Comparison of ENCODE assay signal across 18 mouse cellular contexts in genomic region chr11:104558065-104558464, GRCm38 (mm10). TPM values are rescaled to one million over a fixed set of nuclear protein-coding genes. Genes with fewer than 3 reads are reported as not detected.
A peak's percentile ranks its signal among the peaks of the same experiment; 100 is the strongest.
DNase-seq lines count a peak whose midpoint lies in the region; ATAC-seq and TF ChIP-seq lines count a peak whose summit lies in the region.
"Had no signal": no experiment of that assay in that cellular context is flagged by ENCODE, and none has a peak within 500 bp of the region (broad histone marks: within the 10 kb centered on the region; RNA-seq: fewer than 3 reads in every experiment).

No protein-coding gene starts in this region.

- no peaks in the 10 kb centered on the region for H3K9me3 ChIP-seq in heart, embryonic 10.5 days
- no peaks in the 10 kb centered on the region for H3K9me3 ChIP-seq in heart, embryonic 14.5 days (ENCODE audit: control insufficient read depth, low read length)
- H3K9me3 ChIP-seq: embryonic facial prominence, embryonic 12.5 days; forebrain, embryonic 15.5 days; hindbrain, embryonic 13.5 days had no signal

- peaks cover 46% of the 10 kb centered on the region for H3K4me1 ChIP-seq in heart, embryonic 10.5 days
- peaks cover 18 to 41% of the 10 kb centered on the region in 2 experiments for H3K4me1 ChIP-seq in heart, embryonic 14.5 days (ENCODE audit: control insufficient read depth in 2 of 2, insufficient read depth in 2 of 2, low read length in 2 of 2)
- H3K4me1 ChIP-seq: embryonic facial prominence, embryonic 12.5 days; forebrain, embryonic 15.5 days; hindbrain, embryonic 13.5 days had no signal

- 0 out of 2 replicates have a peak overlapping the region, but pooled peaks have one; percentile 42 for H3K9ac ChIP-seq in heart, embryonic 14.5 days (ENCODE audit: low read length)
- H3K9ac ChIP-seq: embryonic facial prominence, embryonic 12.5 days; forebrain, embryonic 15.5 days; hindbrain, embryonic 13.5 days had no signal

- no peak overlapping the region for H3K4me3 ChIP-seq in heart, embryonic 10.5 days
- H3K4me3 ChIP-seq in heart, embryonic 14.5 days (ENCODE audit: control insufficient read depth in 1 of 2, insufficient read depth in 1 of 2, low read depth in 1 of 2, low read length in 2 of 2): 0 out of 4 replicates have a peak overlapping the region, but pooled peaks of 1 of the 2 experiments have one; percentile 2
- H3K4me3 ChIP-seq in left cerebral cortex, adult 2 months: no peak overlapping the region
- H3K4me3 ChIP-seq: embryonic facial prominence, embryonic 12.5 days; forebrain, embryonic 15.5 days; hindbrain, embryonic 13.5 days had no signal

- H3K27me3 ChIP-seq in heart, embryonic 10.5 days (ENCODE audit: insufficient read depth, poor library complexity, severe bottlenecking): 0 out of 2 replicates have a peak, but pooled peaks cover 3% of the 10 kb centered on the region
- no peaks in the 10 kb centered on the region for H3K27me3 ChIP-seq in heart, embryonic 14.5 days (ENCODE audit: control insufficient read depth, insufficient read depth, low read length)
- H3K27me3 ChIP-seq: embryonic facial prominence, embryonic 12.5 days; forebrain, embryonic 15.5 days had no signal

- peak; percentile 53 for DNase-seq in heart, embryonic 10.5 days (ENCODE audit: low spot score)
- DNase-seq in heart, postnatal 36 days: no peak
- no peak for DNase-seq in heart, adult 11 months
- no peak for DNase-seq in left cerebral cortex, adult 2 months (ENCODE audit: extremely low spot score in 1 of 2, low spot score in 2 of 2)
- DNase-seq in left cerebral cortex, adult 18-20 months (ENCODE audit: low spot score in 2 of 2): no peak
- DNase-seq in telencephalon, adult 2 months (ENCODE audit: low read depth, low spot score): peak; percentile 82
- DNase-seq in layer of hippocampus, postnatal 25 days (ENCODE audit: extremely low spot score in 1 of 2, low spot score in 1 of 2): no peak
- DNase-seq: adrenal gland, adult 8-10 months; cerebellum, adult 11 months; cerebellum, adult 8-10 months; cerebellum, postnatal 14 days; gastrocnemius, postnatal 36 days; kidney, adult 11 months had no signal

- intact Hi-C loops in heart, postnatal 36 days (cut with DNase I): no loop called here
- intact Hi-C loops in left cerebral cortex, adult 2 months (cut with DNase I): no loop called here

- ATAC-seq in heart, embryonic 14.5 days (ENCODE audit: insufficient number of reproducible peaks, insufficient read depth, low FRiP score, low read depth): no peak
- ATAC-seq: forebrain, embryonic 15.5 days; hindbrain, postnatal 0 days had no signal

- H3K27ac ChIP-seq in heart, embryonic 10.5 days: peak overlapping the region; percentile 80
- H3K27ac ChIP-seq in heart, embryonic 14.5 days (replicated peaks in 1 of 2; ENCODE audit: control insufficient read depth in 1 of 2, insufficient read depth in 1 of 2, low read depth in 2 of 2, low read length in 2 of 2): peak overlapping the region; percentile 89 to 95
- H3K27ac ChIP-seq in left cerebral cortex, adult 2 months: peak overlapping the region; percentile 76
- H3K27ac ChIP-seq: embryonic facial prominence, embryonic 12.5 days; forebrain, embryonic 15.5 days; hindbrain, embryonic 13.5 days; hindbrain, postnatal 0 days had no signal

- WGBS in heart, embryonic 10.5 days: 35% methylated on average over 4 of the region's 4 CpGs
- 24% methylated on average over 4 of the region's 4 CpGs for WGBS in heart, embryonic 14.5 days

- H3K36me3 ChIP-seq in heart, embryonic 10.5 days: no peaks in the 10 kb centered on the region
- H3K36me3 ChIP-seq in heart, embryonic 14.5 days (ENCODE audit: control insufficient read depth, insufficient read depth, low read length): no peaks in the 10 kb centered on the region
- H3K36me3 ChIP-seq: embryonic facial prominence, embryonic 12.5 days; forebrain, embryonic 15.5 days; hindbrain, embryonic 13.5 days had no signal

- no peak for TF ChIP-seq CTCF in left cerebral cortex, adult 2 months (IDR thresholded peaks at IDR 0.05)

- peak overlapping the region; percentile 29 for H3K4me2 ChIP-seq in heart, embryonic 14.5 days (ENCODE audit: low read length)
- H3K4me2 ChIP-seq: embryonic facial prominence, embryonic 12.5 days; forebrain, embryonic 15.5 days; hindbrain, embryonic 13.5 days had no signal

RNA-seq across cellular contexts. Expression of gene Myl4, which starts 7.6 kb away (rescaled TPM):
- 1,777 and 2,791 TPM in 2 replicates for polyA plus RNA-seq in heart, embryonic 10.5 days (2016; fragmentation: Nextera tagmentation; extraction: Ambion mirVana)
- total RNA-seq in heart, postnatal 36 days (2021): 100 to 1,000 TPM; 628 to 806 TPM
- 2,493 and 2,941 TPM in 2 replicates for polyA plus RNA-seq in heart, embryonic 14.5 days (2014; fragmentation: Nextera tagmentation; extraction: Ambion mirVana)
- 10 to 100 TPM; 21.3 to 24.5 TPM for total RNA-seq in left cerebral cortex, adult 2 months (2021)
- 10 to 100 TPM; 16.6 to 17.8 TPM for total RNA-seq in left cerebral cortex, adult 18-20 months (2021)
- 1 to 10 TPM; 2.3 to 3.9 TPM for total RNA-seq in layer of hippocampus, postnatal 25 days (2021)

RNA-seq across cellular contexts. Expression of gene Cdc27, which starts 7.6 kb away (rescaled TPM):
- polyA plus RNA-seq in heart, embryonic 10.5 days (2016; fragmentation: Nextera tagmentation; extraction: Ambion mirVana): 39.0 and 39.8 TPM in 2 replicates
- total RNA-seq in heart, postnatal 36 days (2021): 10 to 100 TPM; 27.2 to 31.1 TPM
- polyA plus RNA-seq in heart, embryonic 14.5 days (2014; fragmentation: Nextera tagmentation; extraction: Ambion mirVana): 35.6 and 39.7 TPM in 2 replicates
- 10 to 100 TPM; 55.9 to 57.7 TPM for total RNA-seq in left cerebral cortex, adult 2 months (2021)
- 10 to 100 TPM; 53.2 to 57.8 TPM for total RNA-seq in left cerebral cortex, adult 18-20 months (2021)
- 10 to 100 TPM; 58.1 to 63.2 TPM for total RNA-seq in layer of hippocampus, postnatal 25 days (2021)

RNA-seq across cellular contexts. Expression of gene Itgb3, which starts 49.7 kb away (rescaled TPM):
- 9.1 and 9.9 TPM in 2 replicates for polyA plus RNA-seq in heart, embryonic 10.5 days (2016; fragmentation: Nextera tagmentation; extraction: Ambion mirVana)
- 1 to 10 TPM; 3.0 to 3.3 TPM for total RNA-seq in heart, postnatal 36 days (2021)
- 1.7 and 1.8 TPM in 2 replicates for polyA plus RNA-seq in heart, embryonic 14.5 days (2014; fragmentation: Nextera tagmentation; extraction: Ambion mirVana)
- 1 to 10 TPM; 2.9 to 3.4 TPM for total RNA-seq in left cerebral cortex, adult 2 months (2021)
- 1 to 10 TPM; 2.5 to 2.6 TPM for total RNA-seq in left cerebral cortex, adult 18-20 months (2021)
- total RNA-seq in layer of hippocampus, postnatal 25 days (2021): 1 to 10 TPM; 1.1 to 1.8 TPM

Comparison
In these comparisons a context has a peak if more than half of its experiments do, and no peak if none do; other contexts are left out.
1. DNase-seq: peak in heart, embryonic 10.5 days (single experiment) and telencephalon, adult 2 months (single experiment); none in heart, postnatal 36 days (0 of 2), heart, adult 11 months (single experiment), left cerebral cortex, adult 2 months (0 of 2), left cerebral cortex, adult 18-20 months (0 of 2) and layer of hippocampus, postnatal 25 days (0 of 2).
2. RNA of gene Myl4, which starts 7.6 kb away (total RNA-seq): 628 to 806 TPM in heart, postnatal 36 days; 21.3 to 24.5 TPM in left cerebral cortex, adult 2 months, 16.6 to 17.8 TPM in left cerebral cortex, adult 18-20 months and 2.3 to 3.9 TPM in layer of hippocampus, postnatal 25 days; every median in the first group is over 10 times any median in the second.
3. Peak in every context shown above with its lines, with median percentiles within 50 percentile points of each other: H3K27ac ChIP-seq.